Mouse (Mus musculus): Measurements from ENCODE around the gene Pttg1ip. TPM values are rescaled to one million over a fixed set of nuclear protein-coding genes. Genes with fewer than 3 reads are reported as not detected.

The Pttg1ip gene
- polyA plus RNA-seq, 1 experiment, result 814 TPM

DNA sequence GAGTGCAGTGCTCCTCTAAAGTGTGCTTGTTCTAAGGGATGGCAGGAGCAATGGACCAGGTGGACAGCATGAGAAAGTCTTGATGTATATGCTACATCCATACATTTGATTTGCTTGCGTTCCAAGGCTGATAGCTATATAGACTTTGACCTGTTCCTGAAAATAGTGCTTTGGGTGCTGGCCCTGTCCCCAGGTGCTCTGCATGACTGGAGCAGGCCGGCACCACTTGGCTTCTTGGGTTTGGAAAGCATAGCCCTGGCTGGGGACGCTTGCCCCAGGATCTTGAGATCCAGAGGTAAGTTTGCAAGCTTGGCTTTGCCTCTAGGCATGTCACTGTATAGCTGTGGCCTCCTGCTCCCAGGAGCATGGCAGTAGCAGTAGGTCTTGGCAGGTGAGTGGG is 5.1 kb downstream of the Pttg1ip start:
- TF ChIP-seq GATA1 (IDR thresholded peaks at IDR 0.05; ENCODE audit: borderline replicate concordance, low read length) (no peak), FLI1 (IDR thresholded peaks at IDR 0.05; ENCODE audit: low read length) (no peak)

DNA sequence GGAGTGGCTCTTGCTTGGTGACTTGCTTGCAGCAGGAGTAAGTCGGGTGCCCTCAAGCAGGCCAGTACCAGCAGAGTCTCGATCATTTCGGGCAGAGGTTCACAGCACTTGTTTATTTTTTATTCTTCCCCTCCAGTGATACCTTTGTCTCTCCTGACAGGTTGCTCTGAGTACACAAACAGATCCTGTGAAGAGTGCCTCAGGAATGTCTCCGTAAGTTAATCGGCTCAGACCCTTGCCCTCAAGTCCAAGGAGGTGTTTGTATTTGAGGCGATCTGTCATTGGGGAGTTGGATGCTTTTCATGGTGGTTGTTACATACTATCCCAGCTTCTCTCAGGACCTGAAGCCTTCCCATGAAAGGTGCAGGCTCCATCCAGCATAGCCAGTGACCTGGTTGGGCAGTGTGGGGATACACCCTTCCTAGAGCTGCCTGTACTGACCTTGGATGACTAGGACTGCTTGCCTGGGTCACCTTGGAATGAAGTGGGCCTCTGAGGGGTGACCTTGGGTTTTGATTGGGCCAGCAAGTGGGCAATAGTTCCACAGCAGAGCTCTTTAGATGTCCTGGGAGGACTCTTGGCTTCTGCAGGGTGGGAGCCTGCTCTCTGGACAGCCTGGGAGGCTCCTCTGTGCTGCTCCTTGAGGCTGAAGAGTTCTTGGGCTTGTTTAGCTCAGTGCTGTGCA is 5.7 kb downstream of the Pttg1ip start:
- TF ChIP-seq FLI1 (IDR thresholded peaks at IDR 0.05; ENCODE audit: low read length) (no peak), GATA1 (IDR thresholded peaks at IDR 0.05; ENCODE audit: borderline replicate concordance, low read length) (no peak)
- H3K4me1 ChIP-seq, result peaks cover 89% of the 10 kb centered on the region
- peaks cover 90% of the 10 kb centered on the region for H3K36me3 ChIP-seq (replicated peaks; ENCODE audit: low read length)
- H3K9me3 ChIP-seq, result no peaks in the 10 kb centered on the region
- no peaks in the 10 kb centered on the region for H3K27me3 ChIP-seq (replicated peaks)
- H3K4me3 ChIP-seq (replicated peaks), result peak overlapping the region; percentile 87

More for the DNA sequence above, 5.1 kb downstream of the Pttg1ip start:
- H3K4me1 ChIP-seq, result peaks cover 83% of the 10 kb centered on the region
- no peaks in the 10 kb centered on the region for H3K9me3 ChIP-seq
- peaks cover 86% of the 10 kb centered on the region for H3K36me3 ChIP-seq (replicated peaks; ENCODE audit: low read length)
- peak overlapping the region; percentile 87 for H3K4me3 ChIP-seq (replicated peaks)
- H3K27me3 ChIP-seq (replicated peaks), result no peaks in the 10 kb centered on the region

DNA sequence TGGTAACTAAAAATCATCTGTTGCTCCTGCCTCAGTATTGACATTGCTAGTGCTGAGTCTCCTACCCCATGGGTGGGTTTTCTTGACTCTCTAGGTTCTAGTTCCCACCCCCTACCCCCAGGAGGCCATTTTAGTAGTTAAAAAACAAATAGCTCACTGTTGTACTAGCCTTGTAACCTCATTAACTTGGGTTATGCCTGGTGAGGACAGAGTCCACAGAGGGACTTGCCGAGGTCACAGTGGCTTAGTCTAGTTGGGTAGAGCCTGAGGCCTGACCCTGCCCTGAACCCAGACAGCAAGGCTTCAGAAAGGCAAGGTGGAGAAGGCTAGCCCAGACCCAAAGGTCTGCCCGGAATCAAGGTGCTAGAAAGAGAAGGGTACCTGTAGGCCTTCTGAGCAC is 6.5 kb downstream of the Pttg1ip start:
- Histone ChIP-seq H3K36me3 (replicated peaks; ENCODE audit: low read length) (peaks cover 92% of the 10 kb centered on the region), H3K9me3 (no peaks in the 10 kb centered on the region), H3K4me1 (peaks cover 95% of the 10 kb centered on the region), H3K4me3 (replicated peaks) (peak overlapping the region; percentile 87), H3K27me3 (replicated peaks) (no peaks in the 10 kb centered on the region)
- TF ChIP-seq GATA1 (IDR thresholded peaks at IDR 0.05; ENCODE audit: borderline replicate concordance, low read length), result no peak

DNA sequence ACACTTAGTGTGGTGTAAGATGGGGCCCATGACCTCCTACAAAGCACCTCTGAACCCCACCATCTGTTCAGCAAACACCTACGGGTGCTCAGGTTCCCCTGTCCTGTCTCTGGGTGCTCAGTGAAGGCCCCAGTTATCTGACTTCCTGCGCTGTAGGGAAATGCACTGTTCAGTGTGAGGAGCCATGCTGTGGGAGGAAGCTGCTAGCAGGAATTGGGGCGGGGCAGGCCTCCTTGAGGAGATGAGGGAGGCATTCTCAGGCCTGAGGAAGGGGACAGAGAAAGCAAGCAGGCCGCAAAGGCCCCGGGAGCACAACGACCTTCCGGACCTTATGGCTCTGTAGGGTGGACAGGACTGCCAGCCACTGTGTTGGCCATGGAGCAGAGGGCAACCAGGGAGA is 7.6 kb downstream of the Pttg1ip start:
- no peaks in the 10 kb centered on the region for H3K9me3 ChIP-seq
- H3K27me3 ChIP-seq (replicated peaks), result no peaks in the 10 kb centered on the region
- no peak for TF ChIP-seq GATA1 (IDR thresholded peaks at IDR 0.05; ENCODE audit: borderline replicate concordance, low read length)
- TF ChIP-seq FLI1 (IDR thresholded peaks at IDR 0.05; ENCODE audit: low read length), result no peak
- peaks cover 93% of the 10 kb centered on the region for H3K36me3 ChIP-seq (replicated peaks; ENCODE audit: low read length)
- H3K4me3 ChIP-seq (replicated peaks), result peak overlapping the region; percentile 88
- H3K4me1 ChIP-seq, result peaks cover 95% of the 10 kb centered on the region

DNA sequence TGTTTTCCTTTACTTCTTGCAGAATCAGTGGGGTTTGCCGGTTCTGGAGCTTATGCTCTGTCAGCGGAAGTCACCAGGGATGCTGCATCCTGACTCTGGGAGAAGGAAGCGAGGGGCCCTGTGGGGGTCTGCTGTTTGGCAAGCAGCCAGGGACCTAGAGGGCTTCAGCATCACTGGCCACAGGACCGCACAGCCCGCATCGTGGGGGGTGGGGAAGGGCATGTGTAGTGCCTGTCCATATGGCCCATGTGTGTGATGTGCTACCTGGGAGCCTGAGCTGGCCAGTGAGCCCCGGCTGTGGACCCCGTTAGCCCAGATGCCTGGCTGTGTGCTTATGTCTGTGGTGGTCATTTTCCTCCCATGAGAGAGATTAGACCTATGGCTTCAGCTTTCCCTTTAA is 8.2 kb downstream of the Pttg1ip start:
- no peaks in the 10 kb centered on the region for H3K9me3 ChIP-seq
- no peaks in the 10 kb centered on the region for H3K27me3 ChIP-seq (replicated peaks)
- H3K4me3 ChIP-seq (replicated peaks), result peak overlapping the region; percentile 88
- peaks cover 96% of the 10 kb centered on the region for H3K4me1 ChIP-seq
- H3K36me3 ChIP-seq (replicated peaks; ENCODE audit: low read length), result peaks cover 98% of the 10 kb centered on the region
- TF ChIP-seq FLI1 (IDR thresholded peaks at IDR 0.05; ENCODE audit: low read length) (no peak), GATA1 (IDR thresholded peaks at IDR 0.05; ENCODE audit: borderline replicate concordance, low read length) (no peak)

DNA sequence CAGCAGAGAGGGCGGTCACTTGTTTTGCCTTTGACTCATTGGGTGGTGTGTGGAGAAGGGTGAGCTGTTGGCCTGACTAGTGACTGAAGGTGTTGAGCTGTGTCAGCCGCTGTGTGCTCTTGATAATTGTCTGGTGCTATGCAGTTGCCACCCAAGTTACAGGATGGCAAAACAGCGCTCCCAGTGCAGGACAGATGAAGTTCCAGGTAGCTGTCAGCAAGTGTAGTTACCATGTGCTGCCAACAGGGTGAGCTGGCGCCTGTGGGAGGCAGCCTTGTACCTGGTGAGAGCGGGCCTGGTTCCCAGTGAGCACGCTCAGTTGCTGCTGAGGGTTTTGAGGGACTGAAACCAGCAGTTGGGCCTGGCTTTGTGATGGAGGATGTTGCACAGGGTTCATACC is 9.3 kb downstream of the Pttg1ip start:
- Histone ChIP-seq H3K9me3 (no peaks in the 10 kb centered on the region), H3K27me3 (replicated peaks) (no peaks in the 10 kb centered on the region), H3K36me3 (replicated peaks; ENCODE audit: low read length) (peaks cover 100% of the 10 kb centered on the region), H3K4me3 (replicated peaks) (peak overlapping the region; percentile 72), H3K4me1 (peaks cover 97% of the 10 kb centered on the region)
- TF ChIP-seq FLI1 (IDR thresholded peaks at IDR 0.05; ENCODE audit: low read length) (no peak), GATA1 (IDR thresholded peaks at IDR 0.05; ENCODE audit: borderline replicate concordance, low read length) (no peak)

DNA sequence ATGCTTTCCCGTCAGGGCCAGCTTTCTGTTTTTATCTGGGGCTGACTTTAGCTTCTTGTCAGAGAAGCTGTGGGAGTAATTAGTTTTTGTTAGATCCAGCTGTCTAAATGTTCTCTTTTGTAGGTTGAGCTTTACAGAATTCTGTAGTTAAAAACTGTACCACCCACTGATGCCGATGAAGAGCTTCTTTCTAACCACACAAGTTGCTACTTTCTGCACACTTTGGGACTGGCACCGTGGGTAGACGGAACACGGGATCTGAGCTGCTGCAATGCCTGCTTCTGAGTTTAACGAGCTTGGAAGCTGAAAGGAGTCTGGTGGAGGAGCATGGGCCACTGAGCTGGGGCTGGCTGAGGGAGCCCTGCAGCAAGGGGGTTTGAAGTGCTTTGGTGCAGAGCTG is 10.0 kb downstream of the Pttg1ip start:
- no peak for TF ChIP-seq FLI1 (IDR thresholded peaks at IDR 0.05; ENCODE audit: low read length)
- TF ChIP-seq GATA1 (IDR thresholded peaks at IDR 0.05; ENCODE audit: borderline replicate concordance, low read length), result no peak
- Histone ChIP-seq H3K4me1 (peaks cover 93% of the 10 kb centered on the region), H3K36me3 (replicated peaks; ENCODE audit: low read length) (peaks cover 100% of the 10 kb centered on the region), H3K9me3 (no peaks in the 10 kb centered on the region), H3K27me3 (replicated peaks) (no peaks in the 10 kb centered on the region), H3K4me3 (replicated peaks) (peak overlapping the region; percentile 20)

DNA sequence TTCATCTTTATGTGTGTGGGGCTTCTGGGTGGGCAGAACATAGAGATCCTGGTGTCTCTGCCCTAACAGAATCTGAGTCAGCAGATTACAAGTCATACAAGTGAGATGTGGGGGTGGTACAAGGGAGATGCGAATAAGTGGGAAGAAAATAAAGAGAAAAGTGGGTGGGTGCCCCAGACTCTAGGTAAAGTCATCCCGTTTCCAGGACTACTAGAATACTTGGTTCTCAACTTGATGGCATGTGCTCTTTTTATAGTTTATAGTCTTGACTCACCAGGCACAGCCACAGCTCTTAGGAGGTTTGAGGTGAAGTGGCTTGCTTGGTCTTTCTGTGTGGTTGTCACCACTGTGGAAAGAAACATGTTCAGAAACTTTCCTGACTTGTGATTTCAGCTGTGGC is 14.5 kb downstream of the Pttg1ip start:
- Histone ChIP-seq H3K4me3 (replicated peaks) (no peak overlapping the region), H3K4me1 (peaks cover 85% of the 10 kb centered on the region), H3K27me3 (replicated peaks) (no peaks in the 10 kb centered on the region), H3K36me3 (replicated peaks; ENCODE audit: low read length) (peaks cover 96% of the 10 kb centered on the region), H3K9me3 (no peaks in the 10 kb centered on the region)
- TF ChIP-seq FLI1 (IDR thresholded peaks at IDR 0.05; ENCODE audit: low read length) (no peak), GATA1 (IDR thresholded peaks at IDR 0.05; ENCODE audit: borderline replicate concordance, low read length) (no peak)

DNA sequence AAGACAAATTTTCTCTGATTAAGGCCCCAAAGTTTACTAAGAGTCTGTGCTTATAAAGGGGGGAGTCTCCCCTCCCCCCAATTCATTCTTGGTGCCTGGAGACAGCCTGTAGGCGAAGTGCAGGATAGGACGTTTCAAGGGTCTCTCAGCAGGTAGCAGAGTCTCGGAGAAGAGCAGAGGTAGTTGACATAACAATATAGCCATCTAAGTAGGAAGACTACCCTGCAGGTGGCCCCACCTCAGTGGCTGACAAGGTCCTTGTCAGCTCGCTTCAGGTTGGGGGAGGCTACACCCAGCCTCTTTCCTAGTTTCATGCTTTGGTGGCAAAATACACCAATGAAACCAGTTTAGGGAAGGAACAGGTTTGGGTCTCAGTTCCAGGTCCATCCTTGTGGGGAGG is 21.5 kb downstream of the Pttg1ip start:
- Histone ChIP-seq H3K4me1 (peaks cover 63% of the 10 kb centered on the region), H3K36me3 (replicated peaks; ENCODE audit: low read length) (peaks cover 46% of the 10 kb centered on the region), H3K9me3 (peaks cover 5% of the 10 kb centered on the region; the same call in 1 of the 2 replicates), H3K4me3 (replicated peaks) (no peak overlapping the region), H3K27me3 (replicated peaks) (no peaks in the 10 kb centered on the region)
- no peak for TF ChIP-seq FLI1 (IDR thresholded peaks at IDR 0.05; ENCODE audit: low read length)
- no peak for TF ChIP-seq GATA1 (IDR thresholded peaks at IDR 0.05; ENCODE audit: borderline replicate concordance, low read length)

DNA sequence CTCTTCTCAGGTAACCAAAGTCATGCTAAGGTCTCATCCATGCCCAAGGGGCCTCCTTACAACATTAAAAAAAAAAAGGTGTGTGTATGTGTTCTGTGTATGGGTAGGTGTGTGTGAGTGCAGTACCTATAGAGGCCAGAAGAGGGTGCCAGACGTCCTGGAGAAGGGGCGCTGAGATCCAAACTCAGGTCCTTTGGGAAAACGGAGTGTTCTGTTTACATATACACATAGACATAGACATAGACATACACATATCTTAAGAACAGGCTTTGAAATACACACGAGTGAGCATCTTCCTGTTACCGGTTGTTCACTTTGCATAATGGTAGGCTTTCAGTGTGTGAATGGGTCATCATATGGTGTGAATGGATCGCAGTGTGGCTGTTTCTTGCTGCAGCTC is 22.6 kb downstream of the Pttg1ip start:
- no peak for TF ChIP-seq GATA1 (IDR thresholded peaks at IDR 0.05; ENCODE audit: borderline replicate concordance, low read length)
- no peak for TF ChIP-seq FLI1 (IDR thresholded peaks at IDR 0.05; ENCODE audit: low read length)
- no peak overlapping the region for H3K4me3 ChIP-seq (replicated peaks)
- peaks cover 9% of the 10 kb centered on the region; the same call in 1 of the 2 replicates for H3K9me3 ChIP-seq
- peaks cover 60% of the 10 kb centered on the region for H3K4me1 ChIP-seq
- H3K36me3 ChIP-seq (replicated peaks; ENCODE audit: low read length), result peaks cover 43% of the 10 kb centered on the region
- no peaks in the 10 kb centered on the region for H3K27me3 ChIP-seq (replicated peaks)
